Mouse (Mus musculus) frontal cortex, postnatal 25 days (tissue): ENCODE data around the gene Maml2.
"Not testable (repeated sequence)": the region's sequence is repeated elsewhere in the genome, so short reads cannot be mapped to it uniquely, and the experiment has no call there.

Experiments used
- DNase-seq, 2 experiments: peaks; one replicate each; pipeline ENCODE4 v3.0.0; 2022; ENCODE audit warnings: low spot score in 2 of 2

Maml2 gene

DNA sequence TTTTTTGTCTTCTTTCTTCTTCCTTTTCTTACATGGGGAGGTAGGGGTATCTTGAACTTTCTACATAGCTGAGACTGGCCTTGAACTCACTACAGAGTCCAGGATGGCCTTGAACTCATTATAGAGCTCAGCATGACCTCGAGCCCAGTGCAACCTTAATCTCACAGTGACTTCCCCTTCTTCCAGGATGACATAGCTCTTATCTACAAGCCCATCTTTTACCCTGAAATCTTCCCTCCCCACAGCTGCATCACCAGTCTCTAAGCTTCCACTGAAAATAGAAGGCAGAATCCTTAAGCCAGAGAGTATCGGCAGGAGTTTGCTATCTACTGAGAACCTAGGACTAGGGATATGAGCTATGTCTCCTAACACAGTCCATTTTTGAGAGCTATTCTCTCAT, 375.5 kb downstream of the Maml2 start:
- no peak for DNase-seq

DNA sequence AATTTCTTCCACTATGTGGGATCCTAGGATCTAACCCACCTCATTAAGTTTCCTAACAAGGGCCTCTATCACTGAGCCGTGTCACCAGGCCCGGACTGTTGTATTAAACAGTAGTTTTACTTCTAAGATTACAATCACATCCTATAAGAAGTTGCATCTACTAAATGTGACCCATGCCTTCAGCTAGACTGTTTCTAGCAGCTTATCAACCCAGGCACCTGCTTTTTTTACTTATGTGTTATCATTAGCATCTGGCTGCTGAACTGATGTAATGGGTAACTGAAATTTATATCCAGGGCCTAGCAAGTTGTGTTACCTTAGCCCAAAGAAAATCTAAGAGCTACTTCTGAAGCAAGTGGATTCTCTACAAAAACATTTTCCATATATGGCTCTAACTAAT, 380.3 kb downstream of the Maml2 start:
- no peak for DNase-seq

DNA sequence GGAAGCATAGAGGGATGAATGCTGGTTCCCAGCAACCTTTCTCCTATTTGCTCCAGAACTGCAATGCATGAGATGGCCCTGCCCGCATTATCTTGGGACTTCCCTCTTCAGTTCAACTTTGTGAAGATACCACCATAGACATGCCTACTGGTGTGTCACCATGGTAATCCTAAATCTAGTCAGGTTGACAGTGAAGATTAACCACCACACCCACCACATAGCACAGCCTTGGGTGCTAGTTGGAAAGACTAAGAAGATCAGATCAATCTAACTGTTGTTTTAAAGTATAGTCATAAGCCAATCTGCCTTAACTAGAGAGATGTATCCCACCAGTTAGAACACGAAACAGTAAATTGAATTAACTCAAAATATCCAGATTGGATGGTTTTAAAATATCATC, 381.9 kb downstream of the Maml2 start:
- DNase-seq: no peak

GRCm38 (mm10) chr9:13681147-13681546, 383.4 kb downstream of the Maml2 start:
- no peak for DNase-seq

DNA sequence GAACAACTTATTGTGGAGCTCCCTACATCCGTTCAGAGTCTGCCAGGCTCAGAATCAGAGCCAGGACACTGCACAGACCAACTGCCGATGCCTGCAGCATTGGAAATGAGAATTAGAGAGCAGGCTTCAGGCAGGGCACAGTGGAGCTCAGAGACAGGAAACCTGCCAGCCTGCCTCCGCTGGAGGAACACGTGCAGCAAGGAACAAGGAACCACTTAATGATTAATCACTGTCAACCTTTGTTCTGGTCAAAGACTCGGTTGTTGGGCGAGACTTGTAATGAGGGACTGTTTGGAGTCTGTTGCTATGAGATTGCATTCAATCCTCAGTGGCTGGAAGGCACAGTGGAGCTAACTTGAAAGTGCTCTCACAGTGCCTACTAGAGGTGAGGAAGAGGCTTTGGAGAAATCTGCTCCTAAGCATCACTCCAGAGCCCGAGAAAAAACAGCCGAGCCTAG, 383.9 kb downstream of the Maml2 start:
- peak; percentile 30 to 41 for DNase-seq

DNA sequence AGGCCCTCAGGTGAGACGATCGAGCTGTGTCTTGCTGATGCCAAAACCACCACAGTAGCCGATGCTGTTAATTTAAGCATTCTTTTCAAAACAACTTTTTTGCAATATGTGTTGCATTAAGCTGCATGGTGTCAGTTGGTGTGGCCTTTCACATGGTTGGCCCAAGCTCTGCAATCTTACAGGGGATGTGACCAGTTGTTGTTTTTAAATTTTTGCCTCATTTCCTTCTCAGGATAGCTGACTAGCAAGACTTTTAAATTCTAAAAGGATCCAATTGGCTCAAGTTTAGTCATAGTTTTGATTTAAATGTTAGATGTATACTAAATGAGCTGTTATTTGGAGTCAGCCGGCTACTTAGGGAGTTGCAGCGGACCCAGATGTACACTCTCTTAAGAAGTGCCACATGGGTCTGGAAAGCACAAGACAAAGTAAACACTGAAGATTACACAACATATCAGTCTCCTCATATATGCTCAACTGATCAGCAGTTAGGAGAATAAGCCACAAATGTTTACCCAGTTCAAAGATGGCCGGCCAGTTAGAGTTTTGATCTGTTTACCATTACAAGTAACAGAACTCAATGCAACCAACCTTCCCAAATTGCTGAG, 386.7 kb downstream of the Maml2 start:
- no peak for DNase-seq

DNA sequence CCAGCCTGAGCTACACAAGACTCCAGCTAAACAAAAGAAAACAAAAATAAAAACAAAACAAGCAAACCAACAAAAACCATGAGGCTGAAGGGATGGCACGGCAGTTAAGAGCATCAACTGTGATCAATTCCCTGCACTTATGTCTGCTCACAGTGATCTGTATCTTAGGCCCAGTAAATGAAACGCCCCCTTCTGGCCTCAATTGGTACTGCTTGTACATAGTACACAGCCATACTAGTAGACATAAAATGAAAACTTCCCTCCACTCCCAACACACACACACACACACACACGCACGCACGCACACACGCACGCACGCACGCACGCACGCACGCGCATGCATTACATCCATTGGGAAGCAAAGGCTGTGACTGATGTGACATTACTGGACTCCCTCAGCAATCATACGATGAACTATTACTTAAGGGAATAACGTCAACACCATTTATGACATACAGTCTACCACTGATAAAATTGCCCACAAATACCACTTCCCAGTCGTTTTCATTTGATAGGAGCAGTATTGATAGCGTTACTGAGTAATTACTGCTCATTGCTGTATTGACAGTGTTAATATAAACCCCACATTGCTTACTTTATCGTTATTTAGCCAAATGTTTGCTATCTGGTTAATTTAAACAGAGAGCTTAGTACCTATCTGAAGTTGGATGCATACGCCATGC, 389.4 kb downstream of the Maml2 start:
- DNase-seq: no peak

DNA sequence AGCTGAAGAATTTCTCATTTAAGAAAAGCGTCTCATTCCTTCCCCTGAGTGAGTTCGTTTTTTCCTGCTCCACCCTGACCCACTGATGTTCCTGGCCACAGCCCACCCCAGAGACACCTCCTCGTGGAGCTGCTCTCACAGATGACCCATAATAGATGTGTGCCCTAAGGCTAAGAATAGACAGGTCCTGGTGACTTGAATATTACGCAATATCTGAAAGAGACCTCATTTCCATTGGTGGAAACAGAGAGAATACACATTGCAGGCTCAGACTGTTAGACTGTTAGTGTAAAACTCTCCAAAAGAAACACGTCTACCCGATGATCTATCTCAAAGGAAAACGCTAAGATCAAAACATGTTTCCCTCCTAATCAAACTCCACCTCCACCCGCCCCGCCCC, 391.2 kb downstream of the Maml2 start:
- DNase-seq: no peak

GRCm38 (mm10) chr9:13690321-13690720, 392.6 kb downstream of the Maml2 start:
- DNase-seq: no peak

DNA sequence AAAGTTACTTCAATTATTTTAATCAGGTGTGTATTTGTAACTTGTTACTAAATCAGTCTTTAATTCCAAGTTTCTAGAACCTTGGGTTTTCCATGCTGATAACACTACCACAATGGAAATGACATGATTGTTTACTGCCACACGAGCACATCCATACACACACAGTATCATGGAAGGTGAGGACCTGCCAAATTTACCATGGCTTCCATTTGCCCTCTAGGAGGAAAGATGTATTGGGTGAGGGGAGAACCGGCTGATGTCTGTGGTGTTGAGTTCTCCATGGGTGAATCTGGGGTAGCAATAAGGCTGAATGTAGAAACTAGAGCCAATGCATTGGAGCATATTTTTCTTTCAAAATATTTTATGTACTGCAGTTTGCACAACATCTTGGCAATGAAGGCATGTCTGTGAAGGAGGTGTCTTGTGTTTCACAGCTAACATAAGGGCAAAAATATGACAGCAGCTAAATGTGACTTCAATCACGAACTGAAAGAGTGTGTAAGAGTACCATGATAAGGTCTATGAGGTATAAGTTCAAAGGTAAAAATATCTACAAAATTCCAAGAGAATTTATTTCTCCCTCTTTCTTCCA, 396.0 kb downstream of the Maml2 start:
- no peak for DNase-seq

DNA sequence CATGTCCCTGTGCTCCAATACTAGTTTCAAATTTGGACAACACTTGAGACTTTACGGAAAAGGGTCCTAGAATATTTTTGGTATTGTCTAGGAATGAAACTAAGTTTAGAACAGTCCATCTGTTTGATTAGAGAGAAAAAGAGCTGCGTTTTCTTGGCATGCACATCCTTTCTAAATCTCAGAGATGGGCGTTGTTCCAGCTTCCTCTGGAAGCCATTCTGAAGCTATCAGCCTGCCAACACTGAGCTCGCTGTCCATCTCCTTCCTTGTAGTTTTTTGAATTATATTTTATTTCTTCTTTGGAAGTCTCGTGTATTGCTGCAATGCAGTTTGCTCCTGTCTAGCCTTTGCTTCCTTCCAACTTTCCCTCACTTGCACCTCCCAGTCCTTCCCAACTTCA, 396.5 kb downstream of the Maml2 start:
- no peak for DNase-seq

GRCm38 (mm10) chr9:13697041-13697811, 399.5 kb downstream of the Maml2 start:
- no peak for DNase-seq

- DNase-seq: no peak
These were observed 400.1 kb downstream of the Maml2 start for GRCm38 (mm10) chr9:13697869-13698268.

DNA sequence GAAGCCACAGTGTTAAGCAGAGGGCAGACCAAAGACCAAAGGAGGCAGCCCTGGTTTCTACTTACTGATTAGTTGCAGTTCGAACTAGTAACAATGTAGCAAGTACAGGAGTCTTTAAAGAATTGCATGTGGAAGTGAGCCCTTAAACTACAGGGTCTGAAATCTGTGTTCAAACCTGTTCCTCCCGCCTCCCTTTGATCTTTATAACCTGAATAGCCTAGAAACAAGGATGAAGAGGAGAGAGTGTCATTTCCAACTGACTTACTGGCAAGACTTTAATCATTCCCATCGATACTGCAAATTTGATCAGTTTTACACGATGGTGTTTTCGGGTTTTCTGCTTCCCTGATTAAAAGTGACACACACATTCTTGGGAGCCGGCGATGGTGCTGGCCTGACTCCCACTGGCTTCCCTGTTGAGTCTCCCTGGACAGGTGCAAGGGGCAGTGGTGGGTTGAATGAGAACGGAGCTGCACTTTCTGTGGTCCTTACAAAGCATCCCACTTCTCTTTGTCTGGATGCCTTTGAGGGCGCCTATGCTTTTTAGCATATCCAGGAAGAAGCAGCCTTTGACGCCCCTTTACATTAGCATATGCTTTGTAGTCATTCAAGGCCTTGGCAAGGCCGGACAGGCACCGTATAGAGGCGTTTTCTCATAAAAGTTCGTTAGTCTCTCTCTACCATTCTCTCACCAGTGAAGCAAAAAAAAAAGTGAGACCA, 401.5 kb downstream of the Maml2 start:
- no peak for DNase-seq

DNA sequence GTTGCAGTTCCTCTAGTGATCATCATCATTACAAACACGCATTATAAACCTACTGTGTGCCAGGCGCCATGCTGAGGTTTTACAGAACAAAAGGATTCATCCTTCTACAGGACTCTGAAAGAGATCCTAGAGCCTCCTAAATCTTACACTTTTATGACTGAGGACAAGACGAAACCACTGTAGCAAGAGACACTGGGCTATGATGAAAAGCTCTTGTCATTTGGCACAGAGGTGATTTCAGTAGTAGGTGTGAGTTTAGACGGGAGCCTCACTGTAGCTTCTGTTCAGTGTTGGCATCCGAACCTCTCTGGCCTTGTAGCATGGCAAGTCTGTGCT, 402.0 kb downstream of the Maml2 start:
- no peak for DNase-seq

DNA sequence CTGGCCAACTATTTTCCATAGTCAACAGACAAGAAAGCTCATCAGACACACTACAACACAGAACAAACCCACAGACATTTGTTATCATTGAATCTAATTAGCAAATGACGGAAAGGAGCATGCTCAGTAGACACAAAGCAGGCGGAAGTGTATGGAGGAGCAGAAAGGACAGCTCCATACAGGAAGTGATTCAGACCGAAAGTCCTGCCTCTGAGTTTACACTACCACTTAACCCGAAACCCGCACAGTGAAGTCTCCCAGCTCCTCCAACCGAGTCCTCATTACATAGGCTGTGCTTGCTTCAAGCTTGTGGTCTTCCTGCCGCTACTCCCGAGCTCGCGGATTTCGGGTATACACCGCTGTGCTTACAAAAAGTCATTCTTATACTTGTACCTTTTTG, 404.0 kb downstream of the Maml2 start:
- DNase-seq: no peak

GRCm38 (mm10) chr9:13703100-13703499, 405.3 kb downstream of the Maml2 start:
- DNase-seq: no peak

DNA sequence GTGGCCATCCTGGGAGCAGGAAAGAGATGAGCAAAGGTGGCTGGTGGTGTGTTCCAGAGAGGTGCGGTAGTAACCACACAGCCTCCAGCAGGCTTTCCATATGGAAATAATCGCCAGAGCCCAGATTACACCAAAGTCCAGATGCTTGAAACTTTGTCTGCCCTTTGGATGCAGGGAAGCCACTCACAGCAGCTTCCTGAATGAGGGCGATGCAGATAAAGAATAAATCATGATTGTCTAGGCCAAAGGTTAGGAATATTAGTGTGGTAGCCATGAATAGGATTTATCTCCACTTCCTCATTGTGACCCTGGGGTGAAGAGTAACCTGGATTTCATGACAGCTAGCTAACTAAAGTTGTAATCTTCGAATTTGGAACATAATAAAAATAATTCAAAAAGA, 407.2 kb downstream of the Maml2 start:
- DNase-seq: no peak

- DNase-seq: no peak
These were observed 409.4 kb downstream of the Maml2 start for GRCm38 (mm10) chr9:13707066-13707555.

- no peak for DNase-seq
These were observed 411.7 kb downstream of the Maml2 start for GRCm38 (mm10) chr9:13709436-13709835.

- DNase-seq: not testable (repeated sequence)
These were observed 418.1 kb downstream of the Maml2 start for GRCm38 (mm10) chr9:13715891-13716290.
